Mouse (Mus musculus) midbrain, embryonic 14.5 days (tissue): Measurements from ENCODE around the gene Mob1b. TPM values are rescaled to one million over a fixed set of nuclear protein-coding genes. Genes with fewer than 3 reads are reported as not detected.

ENCODE experiments used
- ATAC-seq: fragments of 200-750 bp; cut with Nextera tagmentation; 2 replicates; pipeline ENCODE4 v1.8.0; 2017; ENCODE audit warnings: moderate number of reproducible peaks, moderate library complexity; ENCODE audit not compliant: low FRiP score, low TSS enrichment
- DNase-seq: peaks from one replicate; pipeline ENCODE4 v3.0.0-alpha.2; 2015
- H3K27ac ChIP-seq: fragments of 300-500 bp; sonication (generic); replicated peaks from 2 replicates; pipeline ENCODE4 v1.5.1; 2014; ENCODE audit warnings: mild to moderate bottlenecking, low read depth, low read length, moderate library complexity
- H3K27me3 ChIP-seq: fragments of 300-500 bp; sonication (generic); 2 replicates; pipeline ENCODE4 v1.6.1; 2014; ENCODE audit warnings: low read length, control low read depth, mixed read lengths; ENCODE audit not compliant: control insufficient read depth, insufficient read depth
- H3K36me3 ChIP-seq: fragments of 300-500 bp; sonication (generic); 2 replicates; pipeline ENCODE4 v1.6.1; 2014; ENCODE audit warnings: low read length, control low read depth; ENCODE audit not compliant: control insufficient read depth, insufficient read depth
- H3K4me1 ChIP-seq: fragments of 300-500 bp; sonication (generic); 2 replicates; pipeline ENCODE4 v1.6.1; 2014; ENCODE audit warnings: mild to moderate bottlenecking, antibody characterized with exemption, low read length, control low read depth; ENCODE audit not compliant: control insufficient read depth, insufficient read depth
- H3K4me2 ChIP-seq: fragments of 300-500 bp; sonication (generic); 2 replicates; pipeline ENCODE4 v1.6.1; 2014; ENCODE audit warnings: mild to moderate bottlenecking, low read length, moderate library complexity
- H3K4me3 ChIP-seq: fragments of 300-500 bp; sonication (generic); replicated peaks from 2 replicates; pipeline ENCODE4 v1.5.1; 2014; ENCODE audit warnings: low read depth, low read length
- H3K9ac ChIP-seq: fragments of 300-500 bp; sonication (generic); replicated peaks from 2 replicates; pipeline ENCODE4 v1.6.1; 2014; ENCODE audit warnings: mild to moderate bottlenecking, low read length, moderate library complexity
- H3K9me3 ChIP-seq: fragments of 300-500 bp; sonication (generic); 2 replicates; pipeline ENCODE4 v1.6.1; 2016; ENCODE audit warnings: low read length, control low read depth, mixed read lengths; ENCODE audit not compliant: control insufficient read depth
- WGBS: fragments of 180-500 bp; shearing (Covaris S2); extraction: QIAGEN DNeasy Blood & Tissue Kit; methylation state at CpG from one replicate; pipeline ENCODE4 v1.1.7; 2014; 5-methylcytosine and 5-hydroxymethylcytosine counted together
- polyA plus RNA-seq: library from polyadenylated mRNA; unstranded; fragments of >200 nt; fragmentation: Nextera tagmentation; extraction: Ambion mirVana; gene quantifications from 2 replicates; pipeline ENCODE4 v1.2.1, GENCODE M21; 2014

Gene Mob1b
- polyA plus RNA-seq, 1 experiment from 2014 or later = 13.7 TPM

DNA sequence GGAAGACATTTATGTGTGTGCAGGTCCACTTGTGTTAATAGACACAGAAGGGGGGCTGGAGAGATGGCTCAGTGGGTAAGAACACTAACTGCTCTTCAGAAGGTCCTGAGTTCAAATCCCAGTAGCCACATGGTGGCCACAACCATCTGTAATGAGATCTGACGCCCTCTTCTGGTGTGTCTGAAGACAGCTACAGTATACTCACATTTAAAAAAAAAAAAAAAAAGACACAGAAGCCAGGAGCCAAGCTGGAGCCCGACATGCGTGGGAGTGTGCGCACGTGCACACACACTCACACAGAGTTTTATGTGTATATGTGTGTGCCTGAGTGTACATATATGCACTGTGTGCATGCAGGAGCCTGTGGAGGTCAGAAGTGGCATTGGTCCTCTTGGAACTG is 42.0 kb downstream of the Mob1b start:
- H3K9me3 ChIP-seq = no peaks in the 10 kb centered on the region
- no peak for ATAC-seq

DNA sequence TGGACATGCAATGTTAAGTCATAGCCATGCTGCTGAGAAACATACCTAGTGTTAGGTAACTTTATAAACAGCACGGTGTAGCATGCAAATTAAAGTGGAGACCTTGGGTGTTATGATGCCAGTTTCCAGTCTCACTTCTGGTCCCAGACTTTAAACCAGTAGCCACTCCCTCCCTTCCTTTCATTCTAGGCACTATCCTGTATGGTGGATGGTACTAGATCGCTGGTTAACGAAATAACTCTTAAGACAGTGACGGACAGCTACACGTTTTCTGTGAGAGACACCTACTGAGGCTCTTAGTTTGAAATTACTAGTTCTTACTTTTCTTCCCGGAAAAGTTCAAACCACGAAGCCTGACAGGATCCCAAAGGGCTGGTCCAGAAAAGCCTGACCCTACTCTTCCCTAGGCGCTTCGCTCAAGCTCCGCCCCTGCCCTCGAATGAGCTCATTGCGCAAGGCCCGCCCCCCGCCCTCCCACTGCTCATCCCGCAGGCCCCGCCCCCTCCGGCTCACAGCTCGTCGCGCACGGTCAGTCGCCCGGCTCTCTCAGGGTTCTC is 43.9 kb downstream of the Mob1b start:
- Histone ChIP-seq H3K9me3 (no peaks in the 10 kb centered on the region), H3K9ac (peak overlapping the region; percentile 84), H3K36me3 (peaks cover 5% of the 10 kb centered on the region; the same call in 1 of the 2 replicates), H3K27me3 (no peaks in the 10 kb centered on the region), H3K4me2 (peak overlapping the region; percentile 62), H3K4me1 (peaks cover 19% of the 10 kb centered on the region), H3K27ac (peak overlapping the region; percentile 92), H3K4me3 (peak overlapping the region; percentile 79)
- ATAC-seq (peak; percentile 55), DNase-seq (peak; percentile 98)
- WGBS = under 1% methylated on average over 23 of the region's 23 CpGs

More for the DNA sequence above, 42.0 kb downstream of the Mob1b start:
- no peaks in the 10 kb centered on the region for H3K27me3 ChIP-seq
- 0 out of 2 replicates have a peak, but pooled peaks cover 6% of the 10 kb centered on the region for H3K36me3 ChIP-seq
- peaks cover 19% of the 10 kb centered on the region for H3K4me1 ChIP-seq
- DNase-seq = no peak
- no peak overlapping the region for H3K27ac ChIP-seq
- 91% methylated on average over 5 of the region's 5 CpGs for WGBS
- no peak overlapping the region for H3K4me3 ChIP-seq
- H3K9ac ChIP-seq = no peak overlapping the region
- H3K4me2 ChIP-seq = no peak overlapping the region

DNA sequence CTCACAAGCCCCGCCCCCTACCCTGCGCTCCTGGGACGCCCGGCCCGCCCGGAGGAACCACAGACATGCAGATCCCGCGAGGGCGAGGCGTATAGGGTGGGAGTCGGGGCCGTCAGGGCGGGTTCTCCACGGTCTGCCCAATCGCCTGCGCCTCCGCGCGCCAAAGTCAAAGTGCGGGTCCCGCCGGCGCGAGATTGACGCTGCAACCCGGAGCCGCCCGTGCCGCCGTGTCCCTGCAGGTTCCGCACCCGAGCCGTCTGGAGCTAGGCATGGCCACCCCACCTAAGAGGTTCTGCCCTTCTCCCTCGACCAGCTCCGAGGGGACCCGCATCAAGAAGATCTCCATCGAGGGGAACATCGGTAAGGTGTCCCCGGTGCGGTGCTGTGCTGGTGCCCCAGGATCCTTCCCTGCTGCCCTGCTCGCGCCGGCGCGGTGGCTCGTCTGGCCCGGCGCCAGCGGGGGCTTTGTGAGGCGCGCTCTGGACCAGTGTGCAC is 44.4 kb downstream of the Mob1b start, which contains the start of gene Dck:
Dck (plus strand) TSS at position 10 of the 495 bp plus-strand sequence.
- H3K9ac ChIP-seq = peak within 1 kb of the TSS; percentile 84
- H3K27ac ChIP-seq = peak within 1 kb of the TSS; percentile 92
- peaks cover 6% of the 10 kb centered on the region; the same call in 1 of the 2 replicates for H3K36me3 ChIP-seq
- H3K4me1 ChIP-seq = peaks cover 19% of the 10 kb centered on the region
- DNase-seq (peak; percentile 87), ATAC-seq (peak; percentile 99)
- H3K4me3 ChIP-seq = peak within 1 kb of the TSS; percentile 79
- no peaks in the 10 kb centered on the region for H3K27me3 ChIP-seq
- no peaks in the 10 kb centered on the region for H3K9me3 ChIP-seq
- under 1% methylated on average over 51 of the region's 51 CpGs for WGBS
- H3K4me2 ChIP-seq = peak within 1 kb of the TSS; percentile 62

DNA sequence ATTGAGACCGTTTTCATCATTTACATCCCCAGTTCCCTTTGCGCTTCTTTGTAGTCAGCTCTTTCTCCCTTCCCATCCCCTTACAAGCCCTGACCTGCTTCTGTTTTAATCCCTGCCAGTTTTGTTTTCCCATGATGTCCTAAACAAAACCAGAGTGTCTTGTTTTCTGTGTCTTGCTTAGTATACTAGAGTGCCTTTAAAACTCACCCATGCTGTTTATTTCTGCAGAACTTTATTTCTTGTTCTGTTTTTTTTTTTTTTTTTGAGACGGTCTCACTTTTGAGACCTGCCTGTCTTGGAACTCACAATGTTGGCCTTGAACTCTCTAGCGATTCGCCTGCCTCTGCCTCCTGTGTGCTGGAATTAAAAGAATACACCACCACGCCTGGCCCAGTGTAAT is 44.9 kb downstream of the Mob1b start:
- H3K4me1 ChIP-seq = peaks cover 19% of the 10 kb centered on the region
- DNase-seq (no peak), ATAC-seq (no peak; the same call in 1 of the 2 replicates)
- 6% methylated on average over 6 of the region's 6 CpGs for WGBS
- H3K27me3 ChIP-seq = no peaks in the 10 kb centered on the region
- peaks cover 6% of the 10 kb centered on the region; the same call in 1 of the 2 replicates for H3K36me3 ChIP-seq
- peak overlapping the region; percentile 84 for H3K9ac ChIP-seq
- peak overlapping the region; percentile 79 for H3K4me3 ChIP-seq
- H3K9me3 ChIP-seq = no peaks in the 10 kb centered on the region
- peak overlapping the region; percentile 62 for H3K4me2 ChIP-seq
- H3K27ac ChIP-seq = peak overlapping the region; percentile 92

DNA sequence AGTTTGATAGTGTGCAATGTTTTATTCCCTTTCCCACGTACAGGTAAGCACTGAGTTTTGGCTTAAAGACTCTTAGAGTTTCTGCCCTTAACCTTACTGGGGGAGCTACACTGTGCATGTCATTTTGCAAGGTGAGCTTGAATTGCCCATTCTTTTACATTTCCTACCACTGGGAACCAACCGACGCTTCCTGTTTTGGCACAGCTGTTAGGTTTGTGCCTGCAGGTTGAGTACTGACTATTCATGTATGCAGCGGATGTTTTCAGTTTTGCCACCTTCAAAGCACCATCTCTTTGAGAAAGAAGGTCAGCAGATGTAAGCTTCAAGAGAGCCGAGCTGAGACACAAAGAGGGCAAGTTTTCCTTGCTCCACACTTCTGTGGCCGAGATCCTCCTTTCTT is 45.5 kb downstream of the Mob1b start:
- ATAC-seq = no peak
- Histone ChIP-seq H3K4me2 (peak overlapping the region; percentile 62), H3K4me1 (peaks cover 19% of the 10 kb centered on the region), H3K9me3 (no peaks in the 10 kb centered on the region), H3K36me3 (peaks cover 7% of the 10 kb centered on the region), H3K27ac (no peak overlapping the region), H3K4me3 (peak overlapping the region; percentile 79), H3K9ac (no peak overlapping the region; the same call in 1 of the 2 replicates), H3K27me3 (no peaks in the 10 kb centered on the region)
- DNase-seq = no peak
- 53% methylated on average over 6 of the region's 6 CpGs for WGBS

DNA sequence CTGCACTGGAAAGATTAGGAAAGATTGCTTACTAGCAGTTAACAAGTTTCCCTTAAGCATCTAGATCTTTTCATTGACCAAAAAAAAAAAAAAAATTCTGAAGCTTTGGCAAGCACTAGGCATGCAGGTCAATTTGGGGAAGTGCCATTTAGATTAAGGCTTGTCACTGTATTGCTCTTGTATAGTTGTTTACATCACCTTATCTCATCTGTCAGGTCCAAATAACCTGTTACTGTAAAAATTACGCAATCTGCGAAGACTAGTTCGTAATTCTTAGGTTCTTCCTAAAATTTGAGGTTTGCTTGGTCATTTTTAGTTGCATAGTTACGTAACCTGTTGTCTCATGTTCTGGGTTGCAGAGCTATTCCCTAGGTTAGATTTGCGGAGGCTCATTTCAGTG is 46.2 kb downstream of the Mob1b start:
- no peak for DNase-seq
- Histone ChIP-seq H3K9ac (no peak overlapping the region), H3K4me2 (peak overlapping the region; percentile 62), H3K27ac (no peak overlapping the region), H3K9me3 (no peaks in the 10 kb centered on the region), H3K36me3 (peaks cover 13% of the 10 kb centered on the region), H3K4me1 (peaks cover 19% of the 10 kb centered on the region), H3K4me3 (peak overlapping the region; percentile 79; the same call in 1 of the 2 replicates), H3K27me3 (no peaks in the 10 kb centered on the region)
- 98% methylated on average over 5 of the region's 5 CpGs for WGBS
- no peak for ATAC-seq

DNA sequence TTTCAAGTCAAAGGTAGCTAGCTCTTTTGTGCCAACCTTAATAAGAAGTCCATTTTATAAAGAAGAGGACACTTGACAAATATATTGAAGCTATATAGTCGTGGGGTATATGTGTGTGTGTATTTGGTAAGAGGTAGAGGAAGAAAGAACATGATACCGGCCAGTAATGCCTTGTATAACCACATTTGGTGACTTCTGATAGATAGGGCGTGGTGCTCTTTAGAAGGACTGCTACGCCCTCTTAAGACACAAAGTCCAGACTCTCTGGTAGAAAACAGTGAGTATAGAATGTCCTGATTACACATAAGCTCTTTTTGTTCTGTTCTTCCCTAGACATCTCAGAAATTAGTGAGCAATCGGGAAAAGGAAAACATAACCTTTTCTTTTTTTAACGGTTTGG is 47.5 kb downstream of the Mob1b start:
- no peaks in the 10 kb centered on the region for H3K27me3 ChIP-seq
- no peaks in the 10 kb centered on the region for H3K9me3 ChIP-seq
- H3K4me3 ChIP-seq = no peak overlapping the region
- no peak overlapping the region for H3K4me2 ChIP-seq
- H3K27ac ChIP-seq = no peak overlapping the region
- no peak overlapping the region for H3K9ac ChIP-seq
- peaks cover 24% of the 10 kb centered on the region for H3K36me3 ChIP-seq
- no peak for ATAC-seq
- DNase-seq = no peak
- H3K4me1 ChIP-seq = peaks cover 19% of the 10 kb centered on the region
- WGBS = 92% methylated on average over 6 of the region's 6 CpGs

DNA sequence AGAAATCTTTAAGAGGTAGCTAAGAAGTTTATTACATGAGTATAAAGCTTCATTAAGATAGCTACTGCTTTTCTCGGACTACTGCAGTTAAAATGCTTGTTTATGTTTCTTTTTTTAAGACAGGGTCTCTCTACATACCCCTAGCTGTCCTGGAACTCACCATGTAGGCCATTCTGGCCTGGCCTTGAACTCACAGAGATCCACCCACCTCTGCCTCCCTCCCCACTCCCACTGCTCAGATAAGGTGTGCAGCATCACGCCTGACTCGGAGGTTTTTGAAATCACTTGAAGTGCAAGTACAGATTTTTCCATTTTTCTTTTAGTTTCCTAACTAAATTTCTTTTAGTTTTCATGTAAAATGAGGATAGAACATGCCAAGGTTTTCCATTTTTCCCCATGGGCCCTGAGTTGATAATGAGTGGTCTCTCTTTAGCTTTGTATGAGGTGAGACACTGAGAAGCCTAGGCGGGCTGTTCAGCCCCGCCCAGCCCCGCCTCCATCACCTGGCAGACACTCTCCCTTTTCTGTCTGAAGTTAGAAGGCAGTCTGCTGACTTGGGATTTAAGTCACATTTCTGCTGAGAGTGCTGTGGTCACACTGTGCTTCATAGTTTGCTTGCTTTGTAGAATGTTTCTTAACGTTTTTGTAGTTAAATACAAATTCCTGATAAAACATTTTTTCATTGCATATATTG is 61.6 kb downstream of the Mob1b start:
- 84% methylated on average over 7 of the region's 7 CpGs for WGBS

More for the DNA sequence above, 61.6 kb downstream of the Mob1b start:
- no peak for DNase-seq
- H3K27ac ChIP-seq = no peak overlapping the region
- no peaks in the 10 kb centered on the region for H3K27me3 ChIP-seq
- H3K9ac ChIP-seq = no peak overlapping the region
- H3K4me3 ChIP-seq = no peak overlapping the region
- no peaks in the 10 kb centered on the region for H3K4me1 ChIP-seq
- no peak for ATAC-seq
- H3K9me3 ChIP-seq = no peaks in the 10 kb centered on the region
- no peak overlapping the region for H3K4me2 ChIP-seq
- H3K36me3 ChIP-seq = peaks cover 54% of the 10 kb centered on the region
